Mouse (Mus musculus): Measurements from ENCODE around the gene Med16.

Med16 gene

GRCm38 (mm10) chr10:79917532-79918100 lies 8.9 kb upstream of the Med16 start:
- DNase-seq (ENCODE audit: low read depth, low spot score): no peak

- DNase-seq (ENCODE audit: low read depth, low spot score): peak; percentile 75
These were observed 8.2 kb upstream of the Med16 start, which contains the start of gene Kiss1r for GRCm38 (mm10) chr10:79916808-79917531. TSS of gene Kiss1r (plus strand) at chr10:79916971.

DNA sequence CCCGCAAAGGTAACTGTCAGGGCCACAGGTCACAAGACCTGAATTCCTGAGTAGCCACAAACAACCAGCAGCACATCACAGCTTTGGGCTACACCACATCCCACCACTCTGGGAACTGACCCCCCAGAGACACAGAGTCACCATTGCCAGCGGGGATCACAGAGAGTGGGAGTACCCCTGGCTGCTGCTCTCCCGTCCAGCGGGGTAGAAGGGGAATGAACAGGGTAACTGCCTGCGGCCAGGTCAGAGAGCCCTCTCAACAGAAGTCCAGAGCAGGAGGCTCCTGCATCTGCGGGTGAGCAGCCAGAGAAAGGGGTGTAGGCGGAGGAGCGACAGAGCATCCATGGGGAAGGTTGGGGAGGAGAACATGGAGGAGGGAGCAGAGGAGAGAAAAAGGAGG lies 7.4 kb upstream of the Med16 start:
- DNase-seq (ENCODE audit: low read depth, low spot score): no peak

GRCm38 (mm10) chr10:79914948-79915596 lies 6.3 kb upstream of the Med16 start:
- DNase-seq (ENCODE audit: low read depth, low spot score): no peak

DNA sequence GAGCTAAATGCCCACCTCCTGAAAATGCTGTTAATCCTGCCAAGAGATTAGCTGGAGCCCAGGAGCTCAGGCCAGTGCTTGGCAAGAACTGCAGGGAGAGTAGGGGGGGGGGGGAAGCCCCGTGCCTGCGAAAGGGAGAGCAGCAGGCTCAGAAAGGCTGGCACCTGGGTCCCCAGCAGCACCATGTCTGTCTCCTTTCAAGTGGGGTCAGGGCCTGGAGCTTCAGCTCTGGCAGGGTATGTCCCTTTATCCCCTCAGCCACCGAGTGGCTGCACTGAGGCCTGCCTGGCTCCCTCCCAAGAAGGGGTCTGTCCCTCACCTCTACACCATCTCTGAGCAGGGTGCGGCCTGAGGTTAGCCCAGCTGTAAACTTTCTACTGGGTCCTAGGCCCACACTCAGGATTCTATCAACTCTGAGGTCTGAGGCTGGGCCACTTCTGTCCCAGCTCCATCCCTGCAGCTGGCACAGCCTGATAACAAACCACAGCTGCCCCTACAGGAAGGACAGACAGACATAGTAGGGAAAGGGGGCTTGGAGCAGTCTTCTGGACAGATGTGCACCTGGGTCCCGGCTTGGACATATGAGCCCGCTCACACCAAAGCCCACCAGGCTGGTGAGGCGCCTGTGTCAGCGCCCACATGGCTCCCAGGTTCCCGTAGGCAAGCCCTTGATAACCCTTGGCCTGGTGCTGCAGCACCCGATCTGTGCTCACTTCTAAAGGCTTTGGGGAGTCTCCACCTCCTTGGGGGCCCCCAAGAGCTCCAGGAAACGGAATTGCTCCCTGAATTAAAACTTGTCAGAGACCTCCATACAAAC lies 5.6 kb upstream of the Med16 start:
- no peak for DNase-seq (ENCODE audit: low read depth, low spot score)

DNA sequence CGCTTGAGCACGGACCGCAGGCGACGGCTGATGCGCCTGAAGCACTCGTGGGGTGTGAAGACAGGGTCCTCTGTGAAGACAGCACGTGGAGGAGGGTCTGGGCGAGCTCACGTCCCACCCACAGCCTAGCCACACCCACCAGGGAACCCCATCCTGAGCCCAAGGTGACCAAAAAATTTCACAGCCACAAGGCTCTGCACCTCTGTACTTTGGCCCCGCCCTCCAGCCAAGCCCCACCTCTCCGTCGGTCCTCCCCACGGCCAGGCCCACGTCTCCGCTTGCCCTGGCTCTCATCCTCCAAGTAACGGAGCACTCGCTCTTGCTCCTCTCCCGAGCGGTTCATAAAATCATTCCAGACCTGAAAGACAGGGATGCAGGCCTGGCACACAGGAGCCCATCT lies 3.7 kb upstream of the Med16 start:
- DNase-seq (ENCODE audit: low read depth, low spot score): peak; percentile 59

- no peak for DNase-seq (ENCODE audit: low read depth, low spot score)
These were observed 1.8 kb upstream of the Med16 start, which contains the start of gene Gm26602 for GRCm38 (mm10) chr10:79910556-79910955. TSS of gene Gm26602 (plus strand) at chr10:79910856.

DNA sequence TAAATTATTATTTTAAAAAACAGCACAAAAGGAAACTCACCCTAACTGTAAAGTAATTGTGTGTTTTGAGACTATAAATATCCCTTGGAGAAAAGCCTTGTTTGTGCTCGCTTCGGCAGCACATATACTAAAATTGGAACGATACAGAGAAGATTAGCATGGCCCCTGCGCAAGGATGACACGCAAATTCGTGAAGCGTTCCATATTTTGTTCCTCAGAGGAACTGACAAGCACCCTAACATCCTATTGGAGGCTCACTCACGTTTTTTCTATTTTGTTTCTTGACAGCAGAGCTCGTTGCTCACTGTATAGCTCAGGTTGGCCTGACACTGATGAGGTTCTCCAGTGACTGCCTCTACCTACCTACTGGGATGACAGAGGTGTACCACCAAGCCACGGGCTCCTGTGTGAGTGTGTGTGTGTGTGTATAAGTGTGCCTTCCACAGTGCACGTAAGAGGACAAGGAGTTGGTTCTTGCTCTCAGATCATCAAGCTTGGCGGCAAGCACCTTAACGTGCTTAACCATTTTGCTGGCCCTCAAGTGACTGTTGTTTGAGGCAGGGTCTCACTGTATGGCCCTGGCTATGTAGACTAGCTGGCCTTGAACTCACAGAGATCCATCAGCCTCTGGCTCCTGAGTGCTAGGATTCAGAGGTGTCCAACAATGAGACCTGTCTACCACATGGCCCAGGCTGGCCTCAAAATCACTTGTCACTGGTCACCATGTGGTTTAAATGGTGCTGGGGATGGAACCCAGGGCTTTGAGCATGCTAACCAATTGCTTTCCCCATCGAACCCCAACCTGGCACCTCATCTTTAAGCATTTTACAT lies 584 bp upstream of the Med16 start:
- peak; percentile 56 for DNase-seq (ENCODE audit: low read depth, low spot score)

- no peak for DNase-seq (ENCODE audit: low read depth, low spot score)
These were observed 1.3 kb downstream of the Med16 start for GRCm38 (mm10) chr10:79907415-79907814.

DNA sequence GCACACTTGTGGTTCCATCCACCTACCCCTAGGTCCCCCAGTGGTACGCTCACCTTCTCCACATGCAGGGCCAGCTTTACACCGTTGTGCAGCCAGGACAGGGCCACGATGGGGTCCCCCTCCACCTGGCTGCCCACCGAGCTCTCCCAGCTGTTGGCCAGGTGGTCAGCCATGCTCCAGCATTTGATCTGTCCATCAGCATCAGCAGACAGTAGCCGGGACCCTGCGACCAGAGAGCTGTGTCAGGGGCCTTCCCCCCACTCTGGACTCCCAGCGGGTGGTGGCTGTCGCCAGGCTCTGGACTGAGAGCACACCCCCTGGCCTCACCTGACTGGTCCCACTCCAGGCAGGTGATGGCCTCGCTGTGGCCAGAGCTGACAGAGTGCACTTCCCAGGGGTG lies 2.0 kb downstream of the Med16 start:
- no peak for DNase-seq (ENCODE audit: low read depth, low spot score)

DNA sequence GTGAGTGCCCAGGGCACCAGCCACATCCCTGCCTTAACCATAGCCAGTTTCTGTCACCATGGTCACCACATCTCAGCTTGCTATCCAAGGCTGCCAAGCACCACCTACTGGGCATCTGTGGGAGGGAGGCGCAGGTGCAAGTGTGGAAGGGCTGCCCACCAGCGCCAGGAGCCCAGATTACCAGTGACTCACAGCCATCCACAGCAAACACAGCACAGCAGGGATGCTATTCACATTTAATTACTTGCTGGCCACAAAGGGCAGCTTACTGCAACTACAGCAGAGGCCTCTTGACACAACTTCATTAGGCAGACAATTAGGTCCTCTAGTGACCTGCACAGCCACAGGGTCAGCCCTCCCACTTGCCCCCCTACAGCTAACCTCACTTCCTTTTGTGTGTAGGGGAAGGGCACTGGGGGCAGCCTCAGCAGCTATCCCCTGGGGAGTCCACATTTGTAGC lies 7.7 kb downstream of the Med16 start:
- DNase-seq (ENCODE audit: low read depth, low spot score): no peak

GRCm38 (mm10) chr10:79897316-79898245 lies 11.1 kb downstream of the Med16 start:
- DNase-seq (ENCODE audit: low read depth, low spot score): no peak

- DNase-seq (ENCODE audit: low read depth, low spot score): no peak
These were observed 11.9 kb downstream of the Med16 start for GRCm38 (mm10) chr10:79896814-79897213.

DNA sequence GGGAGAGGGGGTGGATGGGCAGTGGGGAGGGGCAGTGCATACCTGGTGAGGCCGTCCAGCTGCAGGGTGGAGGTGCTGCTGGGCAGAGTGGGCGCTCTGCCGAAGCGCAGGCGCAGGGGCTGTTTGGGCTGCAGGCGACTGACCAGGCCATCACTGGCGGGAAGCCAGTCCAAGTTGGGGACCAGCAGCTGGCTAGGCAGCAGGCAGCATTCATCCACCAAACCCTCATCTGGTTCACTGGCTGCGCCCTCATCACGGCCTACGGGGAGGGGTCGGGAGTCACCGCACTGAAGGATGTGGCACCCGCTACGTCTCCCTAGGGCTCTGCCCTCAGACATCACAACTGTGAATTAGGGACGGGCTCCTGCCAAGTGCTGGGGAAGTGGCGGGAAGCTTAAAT lies 12.4 kb downstream of the Med16 start:
- no peak for DNase-seq (ENCODE audit: low read depth, low spot score)

- peak; percentile 93 for DNase-seq (ENCODE audit: low read depth, low spot score)
These were observed 16.1 kb downstream of the Med16 start for GRCm38 (mm10) chr10:79892451-79893118.

DNA sequence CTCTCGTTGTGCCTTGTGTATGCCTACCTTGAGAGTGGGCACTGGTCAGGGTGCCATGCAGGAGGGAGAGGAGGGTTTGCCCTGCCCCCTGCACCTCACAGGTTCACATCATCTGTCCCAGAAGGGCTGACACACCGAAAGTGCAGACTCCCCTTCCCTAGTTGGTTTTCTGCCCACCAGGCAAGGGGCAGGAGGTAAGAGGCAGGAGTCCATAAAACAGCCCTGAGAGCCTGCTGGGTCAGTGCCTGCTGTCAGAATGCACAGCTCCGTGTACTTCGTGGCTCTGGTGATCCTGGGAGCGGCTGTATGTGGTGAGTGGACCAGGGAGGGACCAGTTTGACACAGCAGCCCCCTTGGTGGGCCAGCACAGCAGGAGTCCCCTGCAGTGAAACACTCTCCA lies 18.1 kb downstream of the Med16 start, which contains the start of gene Cfd:
Gene Cfd, plus strand, starts transcription at position 184 of the 400 bp plus-strand sequence.
- no peak for DNase-seq (ENCODE audit: low read depth, low spot score)

DNA sequence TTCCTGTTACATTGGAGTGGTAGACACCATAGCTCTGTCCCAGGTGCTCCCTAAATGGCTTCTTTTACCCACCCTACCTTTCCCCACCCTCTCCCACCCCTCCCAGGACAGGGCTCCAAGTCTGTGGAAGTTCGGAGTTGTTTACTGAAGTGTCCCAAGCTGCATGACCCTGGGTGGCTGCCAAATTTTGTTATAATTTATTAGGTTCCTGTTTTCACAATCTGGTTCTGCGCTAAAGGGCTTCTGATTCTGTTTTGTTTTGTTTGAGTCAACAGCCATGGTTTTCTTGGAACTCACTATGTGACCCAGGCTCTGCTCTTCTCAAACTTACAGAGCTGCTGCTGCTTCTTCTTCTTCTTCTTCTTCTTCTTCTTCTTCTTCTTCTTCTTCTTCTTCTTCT lies 19.3 kb downstream of the Med16 start:
- no peak for DNase-seq (ENCODE audit: low read depth, low spot score)

DNA sequence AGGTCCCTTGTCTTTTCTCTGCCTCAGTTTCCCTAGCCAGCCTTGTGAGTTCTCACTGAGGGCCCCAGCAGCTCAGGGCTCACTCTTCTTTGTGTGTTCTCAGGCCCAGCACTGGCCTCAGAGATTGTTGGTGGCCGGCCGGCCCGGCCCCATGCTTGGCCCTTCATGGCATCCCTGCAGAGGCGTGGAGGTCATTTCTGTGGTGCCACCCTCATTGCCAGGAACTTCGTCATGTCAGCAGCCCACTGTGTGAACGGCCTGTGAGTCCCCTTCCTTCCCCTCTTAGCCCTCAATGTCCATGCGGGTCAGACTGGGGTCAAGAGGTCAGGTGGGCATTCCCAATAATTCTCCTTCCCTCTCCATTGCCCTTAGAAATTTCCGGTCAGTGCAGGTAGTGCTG lies 22.1 kb downstream of the Med16 start:
- DNase-seq (ENCODE audit: low read depth, low spot score): no peak

- DNase-seq (ENCODE audit: low read depth, low spot score): no peak
These were observed 22.7 kb downstream of the Med16 start, which contains the start of gene Elane for GRCm38 (mm10) chr10:79886054-79886453. TSS of gene Elane (plus strand) at chr10:79886247.

Measured in ZHBTc4 (cell line).